In the genomic region with DNA sequence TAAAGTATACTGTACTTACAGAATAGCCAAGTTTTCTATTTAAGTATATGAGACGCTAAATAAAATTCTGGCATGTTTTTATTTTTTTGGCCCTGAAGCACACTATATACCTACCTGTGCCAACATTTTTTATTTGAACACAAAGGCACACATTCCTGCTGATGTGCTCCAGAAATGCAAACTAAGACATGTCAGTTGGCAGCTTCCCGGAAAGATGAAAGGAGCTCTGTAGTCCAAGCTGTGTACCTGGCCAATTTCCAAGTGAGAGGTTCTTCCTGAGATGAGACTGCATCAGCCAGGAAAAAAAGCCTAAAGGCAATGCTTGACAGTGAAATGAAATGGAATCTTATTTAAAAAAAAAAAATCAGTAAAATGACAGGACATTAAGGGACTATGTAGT, we compare ENCODE assay signal across 15 mouse cellular contexts.
DNase-seq lines count a peak whose midpoint lies in the region; ATAC-seq lines count a peak whose summit lies in the region.
"Had no signal": no experiment of that assay in that cellular context is flagged by ENCODE, and none has a peak within 500 bp of the region (broad histone marks: within the 10 kb centered on the region; RNA-seq: fewer than 3 reads in every experiment).

No protein-coding gene starts in this region.

- WGBS in forebrain, embryonic 13.5 days = 51% methylated on average over 2 of the region's 2 CpGs
- 79% methylated on average over 2 of the region's 2 CpGs for WGBS in forebrain, embryonic 11.5 days
- WGBS in midbrain, embryonic 14.5 days = 60% methylated on average over 2 of the region's 2 CpGs
- 92% methylated on average over 2 of the region's 2 CpGs for WGBS in midbrain, embryonic 10.5 days
- WGBS in kidney, embryonic 16.5 days = 68% methylated on average over 2 of the region's 2 CpGs

- intact Hi-C loops in left cerebral cortex, postnatal 4 days (cut with DNase I) = no loop called here

- no peaks in the 10 kb centered on the region for H3K36me3 ChIP-seq in forebrain, embryonic 13.5 days (ENCODE audit: poor library complexity, severe bottlenecking)
- no peaks in the 10 kb centered on the region for H3K36me3 ChIP-seq in forebrain, embryonic 11.5 days (ENCODE audit: control insufficient read depth, insufficient read depth, low read length)
- H3K36me3 ChIP-seq in midbrain, embryonic 14.5 days (ENCODE audit: control insufficient read depth, insufficient read depth, low read length) = no peaks in the 10 kb centered on the region
- no peaks in the 10 kb centered on the region for H3K36me3 ChIP-seq in midbrain, embryonic 10.5 days
- H3K36me3 ChIP-seq in kidney, embryonic 16.5 days (ENCODE audit: insufficient read depth, low read length) = no peaks in the 10 kb centered on the region
- H3K36me3 ChIP-seq: lung, embryonic 15.5 days; midbrain, embryonic 12.5 days; neural tube, embryonic 15.5 days had no signal

- no peak overlapping the region for H3K4me3 ChIP-seq in forebrain, embryonic 13.5 days
- H3K4me3 ChIP-seq in forebrain, embryonic 11.5 days (ENCODE audit: low read depth, low read length) = no peak overlapping the region
- H3K4me3 ChIP-seq in midbrain, embryonic 14.5 days (replicated peaks; ENCODE audit: low read depth, low read length) = no peak overlapping the region
- no peak overlapping the region for H3K4me3 ChIP-seq in midbrain, embryonic 10.5 days
- H3K4me3 ChIP-seq in kidney, embryonic 16.5 days (ENCODE audit: low read length) = no peak overlapping the region
- H3K4me3 ChIP-seq: erythroblast, embryonic 14.5 days; lung, embryonic 15.5 days; midbrain, embryonic 12.5 days; neural tube, embryonic 15.5 days had no signal

- H3K4me2 ChIP-seq in forebrain, embryonic 13.5 days = no peak overlapping the region
- H3K4me2 ChIP-seq in forebrain, embryonic 11.5 days (ENCODE audit: low read depth, low read length, severe bottlenecking) = no peak overlapping the region
- H3K4me2 ChIP-seq in midbrain, embryonic 14.5 days (ENCODE audit: low read length) = no peak overlapping the region
- no peak overlapping the region for H3K4me2 ChIP-seq in kidney, embryonic 16.5 days (replicated peaks; ENCODE audit: low read depth, low read length)
- H3K4me2 ChIP-seq: lung, embryonic 15.5 days; midbrain, embryonic 12.5 days; neural tube, embryonic 15.5 days had no signal

- no peaks in the 10 kb centered on the region for H3K9me3 ChIP-seq in forebrain, embryonic 13.5 days (replicated peaks)
- H3K9me3 ChIP-seq in forebrain, embryonic 11.5 days (ENCODE audit: control insufficient read depth, low read length) = no peaks in the 10 kb centered on the region
- H3K9me3 ChIP-seq in midbrain, embryonic 14.5 days (ENCODE audit: control insufficient read depth, low read length) = no peaks in the 10 kb centered on the region
- no peaks in the 10 kb centered on the region for H3K9me3 ChIP-seq in midbrain, embryonic 10.5 days (replicated peaks)
- no peaks in the 10 kb centered on the region for H3K9me3 ChIP-seq in kidney, embryonic 16.5 days (ENCODE audit: low read length)
- H3K9me3 ChIP-seq: lung, embryonic 15.5 days; midbrain, embryonic 12.5 days; neural tube, embryonic 15.5 days had no signal

- 0 out of 2 replicates have a peak, but pooled peaks cover 2% of the 10 kb centered on the region for H3K4me1 ChIP-seq in forebrain, embryonic 13.5 days
- no peaks in the 10 kb centered on the region for H3K4me1 ChIP-seq in forebrain, embryonic 11.5 days (replicated peaks; ENCODE audit: control insufficient read depth, insufficient read depth, low read length)
- no peaks in the 10 kb centered on the region for H3K4me1 ChIP-seq in midbrain, embryonic 14.5 days (ENCODE audit: control insufficient read depth, insufficient read depth, low read length)
- H3K4me1 ChIP-seq in midbrain, embryonic 10.5 days = no peaks in the 10 kb centered on the region
- H3K4me1 ChIP-seq in kidney, embryonic 16.5 days (ENCODE audit: insufficient read depth, low read length) = no peaks in the 10 kb centered on the region
- H3K4me1 ChIP-seq: lung, embryonic 15.5 days; midbrain, embryonic 12.5 days; neural tube, embryonic 15.5 days had no signal

- no peaks in the 10 kb centered on the region for H3K27me3 ChIP-seq in forebrain, embryonic 13.5 days
- no peaks in the 10 kb centered on the region for H3K27me3 ChIP-seq in forebrain, embryonic 11.5 days (ENCODE audit: control insufficient read depth, insufficient read depth, low read length)
- no peaks in the 10 kb centered on the region for H3K27me3 ChIP-seq in midbrain, embryonic 14.5 days (ENCODE audit: control insufficient read depth, insufficient read depth, low read length)
- no peaks in the 10 kb centered on the region for H3K27me3 ChIP-seq in midbrain, embryonic 10.5 days (ENCODE audit: low read depth, poor library complexity, severe bottlenecking)
- no peaks in the 10 kb centered on the region for H3K27me3 ChIP-seq in kidney, embryonic 16.5 days (ENCODE audit: insufficient read depth, low read length)
- H3K27me3 ChIP-seq: lung, embryonic 15.5 days; midbrain, embryonic 12.5 days; neural tube, embryonic 15.5 days had no signal

- no peak for DNase-seq in forebrain, embryonic 11.5 days (ENCODE audit: low spot score)
- DNase-seq in midbrain, embryonic 14.5 days = peak; percentile 73
- DNase-seq in midbrain, embryonic 10.5 days (ENCODE audit: low spot score) = no peak
- DNase-seq in cerebellum, postnatal 25 days = peak; percentile 50 to 75
- peak; percentile 59 for DNase-seq in left cerebral cortex, postnatal 4 days
- no peak for DNase-seq in adrenal gland, postnatal 4 days (ENCODE audit: low spot score in 2 of 2)
- DNase-seq: heart, adult 11 months; heart, postnatal 14 days; thymus, postnatal 14 days had no signal

- ATAC-seq in forebrain, embryonic 13.5 days = peak; percentile 60
- ATAC-seq in forebrain, embryonic 11.5 days (replicated peaks; ENCODE audit: low FRiP score) = no peak
- peak; percentile 73 for ATAC-seq in midbrain, embryonic 14.5 days (ENCODE audit: low FRiP score, low TSS enrichment)
- ATAC-seq in kidney, embryonic 16.5 days (ENCODE audit: low FRiP score, low TSS enrichment) = no peak

- no peak overlapping the region for H3K9ac ChIP-seq in forebrain, embryonic 13.5 days
- no peak overlapping the region for H3K9ac ChIP-seq in forebrain, embryonic 11.5 days (ENCODE audit: low read length)
- H3K9ac ChIP-seq in midbrain, embryonic 14.5 days (replicated peaks; ENCODE audit: low read length) = no peak overlapping the region
- H3K9ac ChIP-seq in kidney, embryonic 16.5 days (replicated peaks; ENCODE audit: low read length) = no peak overlapping the region
- H3K9ac ChIP-seq: lung, embryonic 15.5 days; midbrain, embryonic 12.5 days; neural tube, embryonic 15.5 days had no signal

- no peak overlapping the region for H3K27ac ChIP-seq in forebrain, embryonic 13.5 days
- no peak overlapping the region for H3K27ac ChIP-seq in forebrain, embryonic 11.5 days (ENCODE audit: low read depth, low read length)
- H3K27ac ChIP-seq in midbrain, embryonic 14.5 days (replicated peaks; ENCODE audit: low read depth, low read length) = no peak overlapping the region
- no peak overlapping the region for H3K27ac ChIP-seq in midbrain, embryonic 10.5 days (replicated peaks)
- no peak overlapping the region for H3K27ac ChIP-seq in kidney, embryonic 16.5 days (ENCODE audit: low read length)
- H3K27ac ChIP-seq: lung, embryonic 15.5 days; midbrain, embryonic 12.5 days; neural tube, embryonic 15.5 days had no signal

Comparison
In these comparisons a context has a peak if more than half of its experiments do, and no peak if none do; other contexts are left out.
1. ATAC-seq: peak in forebrain, embryonic 13.5 days (single experiment) and midbrain, embryonic 14.5 days (single experiment); none in forebrain, embryonic 11.5 days (single experiment) and kidney, embryonic 16.5 days (single experiment).
2. DNase-seq: peak in midbrain, embryonic 14.5 days (single experiment), cerebellum, postnatal 25 days (2 of 2) and left cerebral cortex, postnatal 4 days (single experiment); none in forebrain, embryonic 11.5 days (single experiment), midbrain, embryonic 10.5 days (single experiment) and adrenal gland, postnatal 4 days (0 of 2).